21 mouse cellular contexts compared by ENCODE assay signal in the genomic region with DNA sequence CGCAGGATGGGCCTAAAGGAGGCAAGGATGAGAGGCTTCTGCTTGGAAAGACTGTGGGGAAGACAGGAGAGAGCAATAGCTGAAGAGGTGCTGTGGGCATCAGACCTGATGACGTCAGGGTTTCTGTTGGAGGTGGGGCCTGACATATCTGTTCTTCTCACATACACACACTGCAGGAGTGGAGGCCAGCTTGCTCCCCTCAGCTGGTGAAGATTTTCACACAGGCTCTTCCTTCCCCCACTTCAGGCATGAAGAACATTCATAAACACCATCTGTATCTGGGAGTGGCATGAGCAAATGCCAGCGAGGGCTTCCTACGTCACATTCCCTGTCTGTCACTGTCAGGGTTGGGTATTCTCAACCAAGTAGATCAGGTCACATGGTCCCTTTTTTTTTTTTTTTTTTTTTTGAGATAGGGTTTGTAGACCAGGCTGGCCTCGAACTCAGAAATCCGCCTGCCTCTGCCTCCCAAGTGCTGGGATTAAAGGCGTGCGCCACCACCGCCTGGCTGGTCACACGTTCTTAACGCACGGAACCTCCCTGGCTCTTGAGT. TPM values are rescaled to one million over a fixed set of nuclear protein-coding genes. Genes with fewer than 3 reads are reported as not detected.
A peak's percentile ranks its signal among the peaks of the same experiment; 100 is the strongest.
DNase-seq lines count a peak whose midpoint lies in the region; ATAC-seq and TF ChIP-seq lines count a peak whose summit lies in the region.
"Had no signal": no experiment of that assay in that cellular context is flagged by ENCODE, and none has a peak within 500 bp of the region (broad histone marks: within the 10 kb centered on the region; RNA-seq: fewer than 3 reads in every experiment).

No protein-coding gene starts in this region.

- H3K4me2 ChIP-seq in liver, embryonic 13.5 days, result peak overlapping the region; percentile 50
- H3K4me2 ChIP-seq: heart, embryonic 13.5 days; kidney, embryonic 15.5 days; limb, embryonic 15.5 days had no signal

- intact Hi-C loops in gastrocnemius, adult 2 months (cut with DNase I), result no loop called here

- peaks cover 3 to 24% of the 10 kb centered on the region in 2 experiments for H3K36me3 ChIP-seq in MEL (ENCODE audit: control insufficient read depth in 1 of 2, insufficient read depth in 2 of 2, low read length in 2 of 2)
- peaks cover 98% of the 10 kb centered on the region for H3K36me3 ChIP-seq in liver, embryonic 13.5 days

- TF ChIP-seq POLR2A in MEL (IDR thresholded peaks at IDR 0.05; ENCODE audit: control insufficient read depth in 1 of 2, insufficient read depth in 1 of 2, low read depth in 1 of 2, low read length in 2 of 2, poor library complexity in 1 of 2), result no peak

- no peaks in the 10 kb centered on the region for H3K9me3 ChIP-seq in MEL (replicated peaks; ENCODE audit: insufficient read depth, low read length)
- H3K9me3 ChIP-seq in liver, embryonic 13.5 days (replicated peaks), result no peaks in the 10 kb centered on the region
- H3K9me3 ChIP-seq: G1E; heart, embryonic 13.5 days; kidney, embryonic 15.5 days; limb, embryonic 15.5 days had no signal

- TF ChIP-seq RAD21 in MEL (IDR thresholded peaks at IDR 0.05; ENCODE audit: low read depth, low read length), result no peak

- no peaks in the 10 kb centered on the region for H3K79me2 ChIP-seq in MEL (ENCODE audit: control insufficient read depth, insufficient read depth, low read length, poor library complexity)

- no peak for DNase-seq in gastrocnemius, adult 2 months
- DNase-seq in gastrocnemius, postnatal 10 days, result no peak
- DNase-seq in MEL (ENCODE audit: low read depth, low spot score) (peak; percentile 55), MN1 (ENCODE audit: low spot score) (no peak)
- peak; percentile 81 for DNase-seq in c-Kit-positive CD71-positive TER-119-negative erythroid progenitor cells, embryonic 14.5 days (ENCODE audit: low read depth)
- peak; percentile 71 for DNase-seq in liver, embryonic 13.5 days
- no peak for DNase-seq in left cerebral cortex, adult 11 months (ENCODE audit: low spot score)
- no peak for DNase-seq in thymus, postnatal 25 days
- DNase-seq: adrenal gland, postnatal 14 days; cerebellum, adult 8-10 months; gastrocnemius, postnatal 36 days; thymus, adult 18-20 months had no signal

- ATAC-seq in liver, embryonic 13.5 days (ENCODE audit: low read depth), result peak; percentile 86
- ATAC-seq: inflammation-experienced regulatory T-cells, adult 6 months had no signal

- H3K27me3 ChIP-seq in MEL (ENCODE audit: control insufficient read depth in 1 of 2, insufficient read depth in 2 of 2, low read length in 2 of 2), result no peaks in the 10 kb centered on the region
- H3K27me3 ChIP-seq in liver, embryonic 13.5 days, result no peaks in the 10 kb centered on the region
- H3K27me3 ChIP-seq: heart, embryonic 13.5 days; kidney, embryonic 15.5 days; limb, embryonic 15.5 days had no signal

- no peak for TF ChIP-seq EP300 in MEL (IDR thresholded peaks at IDR 0.05; ENCODE audit: low read depth in 1 of 2, low read length in 2 of 2)

- no peak overlapping the region for H3K4me3 ChIP-seq in gastrocnemius, adult 2 months
- H3K4me3 ChIP-seq in MEL (ENCODE audit: control insufficient read depth in 1 of 2, insufficient read depth in 1 of 2, low read depth in 2 of 2, low read length in 2 of 2), result no peak overlapping the region
- 0 out of 2 replicates have a peak overlapping the region, but pooled peaks have one; percentile 22 for H3K4me3 ChIP-seq in liver, embryonic 13.5 days (replicated peaks)
- H3K4me3 ChIP-seq: heart, embryonic 13.5 days; kidney, embryonic 15.5 days; limb, embryonic 15.5 days had no signal

- 68% methylated on average over 12 of the region's 12 CpGs for WGBS in liver, embryonic 13.5 days (ENCODE audit: insufficient replicate concordance)

- no peak overlapping the region for H3K9ac ChIP-seq in MEL (ENCODE audit: control insufficient read depth, low read depth, low read length, poor library complexity, severe bottlenecking)
- peak overlapping the region; percentile 67 for H3K9ac ChIP-seq in liver, embryonic 13.5 days
- H3K9ac ChIP-seq: kidney, embryonic 15.5 days; limb, embryonic 15.5 days had no signal

- TF ChIP-seq CTCF in gastrocnemius, adult 2 months (IDR thresholded peaks at IDR 0.05), result no peak
- no peak for TF ChIP-seq CTCF in MEL (IDR thresholded peaks at IDR 0.05 in 2 of 3, conservative IDR thresholded peaks at IDR 0.05 in 1 of 3; ENCODE audit: control insufficient read depth in 1 of 3, insufficient read depth in 1 of 3, low read depth in 2 of 3, low read length in 3 of 3, poor library complexity in 1 of 3, severe bottlenecking in 1 of 3)

- peaks cover 32 to 38% of the 10 kb centered on the region in 2 experiments for H3K4me1 ChIP-seq in MEL (ENCODE audit: control insufficient read depth in 1 of 2, insufficient read depth in 2 of 2, low read length in 2 of 2)
- peaks cover 79% of the 10 kb centered on the region for H3K4me1 ChIP-seq in liver, embryonic 13.5 days (replicated peaks)
- H3K4me1 ChIP-seq: kidney, embryonic 15.5 days; limb, embryonic 15.5 days had no signal

- peak overlapping the region; percentile 38; the same call in 1 of the 2 replicates for H3K27ac ChIP-seq in gastrocnemius, adult 2 months
- no peak overlapping the region for H3K27ac ChIP-seq in MEL (ENCODE audit: control insufficient read depth, low read depth, low read length)
- H3K27ac ChIP-seq in liver, embryonic 13.5 days, result peak overlapping the region; percentile 86
- H3K27ac ChIP-seq: heart, embryonic 13.5 days; kidney, embryonic 15.5 days; limb, embryonic 15.5 days; macrophage had no signal

TF ChIP-seq in MEL, 35 proteins besides CTCF, POLR2A, EP300 and RAD21 (continues in another document):
- no peak for TF ChIP-seq MEF2A (IDR thresholded peaks at IDR 0.05; ENCODE audit: extremely low read depth, insufficient replicate concordance, low read depth, low read length, poor library complexity, severe bottlenecking)
- no peak for TF ChIP-seq MAX (IDR thresholded peaks at IDR 0.05; ENCODE audit: low read length)
- TF ChIP-seq GATA1 (IDR thresholded peaks at IDR 0.05; ENCODE audit: low read depth, low read length), result no peak
- 0 out of 2 replicates have a peak, but pooled peaks have one; percentile 35 for TF ChIP-seq SIN3A (IDR thresholded peaks at IDR 0.05; ENCODE audit: low read length)
- no peak for TF ChIP-seq USF2 (IDR thresholded peaks at IDR 0.05; ENCODE audit: borderline replicate concordance in 1 of 2, insufficient read depth in 1 of 2, low read depth in 1 of 2, low read length in 2 of 2)
- TF ChIP-seq MXI1 (IDR thresholded peaks at IDR 0.05; ENCODE audit: low read depth, low read length), result 0 out of 2 replicates have a peak, but pooled peaks have one; percentile 17
- no peak for TF ChIP-seq TBP (IDR thresholded peaks at IDR 0.05; ENCODE audit: low read depth, low read length)
- TF ChIP-seq ZNF384 (IDR thresholded peaks at IDR 0.05; ENCODE audit: low read depth, low read length), result peak; percentile 63
- no peak for TF ChIP-seq CHD1 (IDR thresholded peaks at IDR 0.05; ENCODE audit: low read depth, low read length)
- no peak for TF ChIP-seq POLR2AphosphoS2 (IDR thresholded peaks at IDR 0.05; ENCODE audit: low read length)
- no peak for TF ChIP-seq TAL1 (IDR thresholded peaks at IDR 0.05; ENCODE audit: low read length)
- 0 out of 2 replicates have a peak, but pooled peaks have one; percentile 12 for TF ChIP-seq TCF12 (IDR thresholded peaks at IDR 0.05; ENCODE audit: low read depth, low read length)
- no peak for TF ChIP-seq HCFC1 (IDR thresholded peaks at IDR 0.05; ENCODE audit: low read depth, low read length)
- TF ChIP-seq POLR2AphosphoS5 (IDR thresholded peaks at IDR 0.05; ENCODE audit: borderline replicate concordance, low read depth, low read length), result no peak
- TF ChIP-seq CHD2 (IDR thresholded peaks at IDR 0.05; ENCODE audit: low read length), result no peak
- TF ChIP-seq JUND (IDR thresholded peaks at IDR 0.05; ENCODE audit: low read depth, low read length), result no peak
- TF ChIP-seq RCOR1 (IDR thresholded peaks at IDR 0.05; ENCODE audit: low read depth, low read length), result no peak

RNA-seq across cellular contexts. Expression of gene Ptdss2, which starts 23.9 kb away (rescaled TPM):
- total RNA-seq in gastrocnemius, adult 2 months (2021), result 10 to 100 TPM; 19.5 to 20.5 TPM
- 10 to 100 TPM; 16.8 to 18.0 TPM for total RNA-seq in gastrocnemius, postnatal 10 days (2021)
- 12.2 and 16.9 TPM in 2 replicates for total RNA-seq in MEL (2012; rRNA removed)
- 10 to 100 TPM in 1 of 2 experiments, not detected in 1; 44.9 TPM for polyA plus RNA-seq in MEL (2012; ENCODE audit: insufficient read depth in 1 of 2, insufficient read length in 2 of 2, low read depth in 1 of 2, low replicate concordance in 2 of 2, missing spikeins in 1 of 2)
- 138 and 147 TPM in 2 replicates for polyA plus RNA-seq in liver, embryonic 13.5 days (2015; fragmentation: Nextera tagmentation; extraction: Ambion mirVana)

RNA-seq across cellular contexts. Expression of gene Rnh1, which starts 26.5 kb away (rescaled TPM):
- 10 to 100 TPM; 46.5 to 50.9 TPM for total RNA-seq in gastrocnemius, adult 2 months (2021)
- total RNA-seq in gastrocnemius, postnatal 10 days (2021), result 10 to 100 TPM; 52.9 to 56.0 TPM
- total RNA-seq in MEL (2012; rRNA removed), result 69.6 and 71.4 TPM in 2 replicates
- polyA plus RNA-seq in MEL (2012; ENCODE audit: insufficient read depth in 1 of 2, insufficient read length in 2 of 2, low read depth in 1 of 2, low replicate concordance in 2 of 2, missing spikeins in 1 of 2), result 10 to 100 TPM in 1 of 2 experiments, not detected in 1; 94.5 TPM
- 55.0 and 58.0 TPM in 2 replicates for polyA plus RNA-seq in liver, embryonic 13.5 days (2015; fragmentation: Nextera tagmentation; extraction: Ambion mirVana)

RNA-seq across cellular contexts. Expression of gene Ano9, which starts 28.5 kb away (rescaled TPM):
- total RNA-seq in gastrocnemius, adult 2 months (2021), result not detected
- total RNA-seq in gastrocnemius, postnatal 10 days (2021), result not detected
- total RNA-seq in MEL (2012; rRNA removed), result 0.08 TPM in 1 of 2 replicates, not detected in the other
- polyA plus RNA-seq in MEL (2012; ENCODE audit: insufficient read depth in 1 of 2, insufficient read length in 2 of 2, low read depth in 1 of 2, low replicate concordance in 2 of 2, missing spikeins in 1 of 2), result under 1 TPM in 1 of 2 experiments, not detected in 1; 0.03 TPM
- 0.12 and 0.20 TPM in 2 replicates for polyA plus RNA-seq in liver, embryonic 13.5 days (2015; fragmentation: Nextera tagmentation; extraction: Ambion mirVana)
- total RNA-seq: gastrocnemius, postnatal 36 days; layer of hippocampus, adult 8-10 months; left cerebral cortex, postnatal 10 days had no signal
- polyA plus RNA-seq: C2C12; G1E; inflammation-experienced regulatory T-cells, adult 6 months; macrophage had no signal

RNA-seq across cellular contexts. Expression of gene Sigirr, which starts 45.7 kb away (rescaled TPM):
- total RNA-seq in gastrocnemius, adult 2 months (2021), result 1 to 10 TPM; 1.7 TPM
- 1 to 10 TPM; 2.4 to 2.6 TPM for total RNA-seq in gastrocnemius, postnatal 10 days (2021)
- 8.3 and 8.6 TPM in 2 replicates for total RNA-seq in MEL (2012; rRNA removed)
- 10 to 100 TPM in 1 of 2 experiments, not detected in 1; 17.5 TPM for polyA plus RNA-seq in MEL (2012; ENCODE audit: insufficient read depth in 1 of 2, insufficient read length in 2 of 2, low read depth in 1 of 2, low replicate concordance in 2 of 2, missing spikeins in 1 of 2)
- 16.5 and 16.9 TPM in 2 replicates for polyA plus RNA-seq in liver, embryonic 13.5 days (2015; fragmentation: Nextera tagmentation; extraction: Ambion mirVana)

RNA-seq across cellular contexts. Expression of gene Hras, which starts 47.7 kb away (rescaled TPM):
- 100 to 1,000 TPM; 117 to 119 TPM for total RNA-seq in gastrocnemius, adult 2 months (2021)
- 100 to 1,000 TPM; 205 to 240 TPM for total RNA-seq in gastrocnemius, postnatal 10 days (2021)
- total RNA-seq in MEL (2012; rRNA removed), result 137 and 183 TPM in 2 replicates
- 100 to 1,000 TPM in 1 of 2 experiments, not detected in 1; 149 TPM for polyA plus RNA-seq in MEL (2012; ENCODE audit: insufficient read depth in 1 of 2, insufficient read length in 2 of 2, low read depth in 1 of 2, low replicate concordance in 2 of 2, missing spikeins in 1 of 2)
- polyA plus RNA-seq in liver, embryonic 13.5 days (2015; fragmentation: Nextera tagmentation; extraction: Ambion mirVana), result 91.5 and 104 TPM in 2 replicates

Comparison
In these comparisons a context has a peak if more than half of its experiments do, and no peak if none do; other contexts are left out.
1. DNase-seq: peak in MEL (single experiment), c-Kit-positive CD71-positive TER-119-negative erythroid progenitor cells, embryonic 14.5 days (single experiment) and liver, embryonic 13.5 days (single experiment); none in gastrocnemius, adult 2 months (single experiment), gastrocnemius, postnatal 10 days (single experiment), MN1 (single experiment), left cerebral cortex, adult 11 months (single experiment) and thymus, postnatal 25 days (single experiment).